Mouse (Mus musculus): ENCODE measurements around the gene Spaca4. TPM values are rescaled to one million over a fixed set of nuclear protein-coding genes. Genes with fewer than 3 reads are reported as not detected.

Spaca4 gene
- polyA plus RNA-seq (2015; fragmentation: Nextera tagmentation; extraction: Ambion mirVana) = not detected in 2 replicates

GRCm38 (mm10) chr7:45725713-45726112 is at the start of gene Spaca4:
Spaca4 (minus strand) TSS chr7:45725813.
- H3K4me2 ChIP-seq = no peak within 1 kb of the TSS

GRCm38 (mm10) chr7:45775237-45775636 is 49.6 kb upstream of the Spaca4 start:
- no peak overlapping the region for H3K27ac ChIP-seq
- no peaks in the 10 kb centered on the region for H3K36me3 ChIP-seq
- H3K4me3 ChIP-seq = no peak overlapping the region
- no peak overlapping the region for H3K9ac ChIP-seq
- ATAC-seq (replicated peaks; ENCODE audit: insufficient number of reproducible peaks, insufficient read depth, low FRiP score, low read depth) = no peak
- peaks cover 3% of the 10 kb centered on the region; the same call in 1 of the 2 replicates for H3K4me1 ChIP-seq (replicated peaks)
- H3K4me2 ChIP-seq = no peak overlapping the region
- 55% methylated on average over 7 of the region's 7 CpGs for WGBS
- no peaks in the 10 kb centered on the region for H3K9me3 ChIP-seq (replicated peaks)
- peaks cover 30% of the 10 kb centered on the region for H3K27me3 ChIP-seq

More at GRCm38 (mm10) chr7:45725713-45726112, at the start of gene Spaca4:
- peaks cover 21% of the 10 kb centered on the region for H3K36me3 ChIP-seq
- no peak for ATAC-seq (replicated peaks; ENCODE audit: insufficient number of reproducible peaks, insufficient read depth, low FRiP score, low read depth)
- H3K9me3 ChIP-seq (replicated peaks) = no peaks in the 10 kb centered on the region
- 94% methylated on average over 11 of the region's 11 CpGs for WGBS
- H3K27ac ChIP-seq = no peak within 1 kb of the TSS
- H3K4me3 ChIP-seq = no peak within 1 kb of the TSS
- H3K9ac ChIP-seq = no peak within 1 kb of the TSS
- H3K27me3 ChIP-seq = no peaks in the 10 kb centered on the region
- 0 out of 2 replicates have a peak, but pooled peaks cover 1% of the 10 kb centered on the region for H3K4me1 ChIP-seq (replicated peaks)

- peaks cover 16% of the 10 kb centered on the region for H3K27me3 ChIP-seq
- no peaks in the 10 kb centered on the region for H3K9me3 ChIP-seq (replicated peaks)
- no peak overlapping the region for H3K4me3 ChIP-seq
- H3K9ac ChIP-seq = no peak overlapping the region
- no peak for ATAC-seq (replicated peaks; ENCODE audit: insufficient number of reproducible peaks, insufficient read depth, low FRiP score, low read depth)
- no peaks in the 10 kb centered on the region for H3K4me1 ChIP-seq (replicated peaks)
- no peak overlapping the region for H3K4me2 ChIP-seq
- no peaks in the 10 kb centered on the region for H3K36me3 ChIP-seq
- WGBS = 58% methylated on average over 4 of the region's 4 CpGs
- H3K27ac ChIP-seq = no peak overlapping the region
Observed at GRCm38 (mm10) chr7:45771101-45771500, 45.5 kb upstream of the Spaca4 start.

- Histone ChIP-seq H3K4me2 (no peak overlapping the region), H3K4me1 (replicated peaks) (no peaks in the 10 kb centered on the region), H3K9me3 (replicated peaks) (no peaks in the 10 kb centered on the region), H3K27ac (no peak overlapping the region), H3K27me3 (peaks cover 16% of the 10 kb centered on the region), H3K9ac (no peak overlapping the region), H3K36me3 (no peaks in the 10 kb centered on the region), H3K4me3 (no peak overlapping the region)
- WGBS = 56% methylated on average over 8 of the region's 8 CpGs
- ATAC-seq (replicated peaks; ENCODE audit: insufficient number of reproducible peaks, insufficient read depth, low FRiP score, low read depth) = no peak
Observed at GRCm38 (mm10) chr7:45770427-45771082, 44.9 kb upstream of the Spaca4 start.

GRCm38 (mm10) chr7:45767500-45767899 is 41.9 kb upstream of the Spaca4 start:
- H3K4me3 ChIP-seq = no peak overlapping the region

GRCm38 (mm10) chr7:45766764-45767163 is 41.2 kb upstream of the Spaca4 start:
- H3K4me1 ChIP-seq (replicated peaks) = no peaks in the 10 kb centered on the region
- WGBS = 49% methylated on average over 7 of the region's 8 CpGs
- H3K9me3 ChIP-seq (replicated peaks) = no peaks in the 10 kb centered on the region
- H3K27ac ChIP-seq = no peak overlapping the region
- ATAC-seq (replicated peaks; ENCODE audit: insufficient number of reproducible peaks, insufficient read depth, low FRiP score, low read depth) = no peak
- H3K27me3 ChIP-seq = peaks cover 3% of the 10 kb centered on the region; the same call in 1 of the 2 replicates
- H3K36me3 ChIP-seq = no peaks in the 10 kb centered on the region
- no peak overlapping the region for H3K4me3 ChIP-seq
- H3K4me2 ChIP-seq = no peak overlapping the region
- no peak overlapping the region for H3K9ac ChIP-seq

More at GRCm38 (mm10) chr7:45767500-45767899, 41.9 kb upstream of the Spaca4 start:
- Histone ChIP-seq H3K4me1 (replicated peaks) (no peaks in the 10 kb centered on the region), H3K36me3 (no peaks in the 10 kb centered on the region), H3K9ac (no peak overlapping the region), H3K27ac (no peak overlapping the region), H3K4me2 (no peak overlapping the region), H3K9me3 (replicated peaks) (no peaks in the 10 kb centered on the region), H3K27me3 (peaks cover 3% of the 10 kb centered on the region; the same call in 1 of the 2 replicates)
- no peak for ATAC-seq (replicated peaks; ENCODE audit: insufficient number of reproducible peaks, insufficient read depth, low FRiP score, low read depth)
- WGBS = 86% methylated on average over 6 of the region's 6 CpGs

GRCm38 (mm10) chr7:45765995-45766394 is 40.4 kb upstream of the Spaca4 start:
- Histone ChIP-seq H3K9me3 (replicated peaks) (no peaks in the 10 kb centered on the region), H3K4me3 (no peak overlapping the region), H3K27me3 (peaks cover 6% of the 10 kb centered on the region), H3K36me3 (no peaks in the 10 kb centered on the region), H3K27ac (no peak overlapping the region), H3K9ac (no peak overlapping the region), H3K4me2 (no peak overlapping the region), H3K4me1 (replicated peaks) (no peaks in the 10 kb centered on the region)
- no peak for ATAC-seq (replicated peaks; ENCODE audit: insufficient number of reproducible peaks, insufficient read depth, low FRiP score, low read depth)
- 45% methylated on average over 8 of the region's 8 CpGs for WGBS

GRCm38 (mm10) chr7:45760151-45760550 is 34.5 kb upstream of the Spaca4 start:
- H3K4me1 ChIP-seq (replicated peaks) = peaks cover 6% of the 10 kb centered on the region
- no peak for ATAC-seq (replicated peaks; ENCODE audit: insufficient number of reproducible peaks, insufficient read depth, low FRiP score, low read depth)
- H3K4me2 ChIP-seq = no peak overlapping the region
- no peak overlapping the region for H3K27ac ChIP-seq
- no peak overlapping the region for H3K4me3 ChIP-seq
- no peaks in the 10 kb centered on the region for H3K36me3 ChIP-seq
- H3K9me3 ChIP-seq (replicated peaks) = no peaks in the 10 kb centered on the region
- 54% methylated on average over 5 of the region's 5 CpGs for WGBS
- no peak overlapping the region for H3K9ac ChIP-seq
- H3K27me3 ChIP-seq = peaks cover 41% of the 10 kb centered on the region

GRCm38 (mm10) chr7:45759400-45759799 is 33.8 kb upstream of the Spaca4 start:
- peaks cover 6% of the 10 kb centered on the region for H3K4me1 ChIP-seq (replicated peaks)
- no peak overlapping the region for H3K9ac ChIP-seq
- H3K36me3 ChIP-seq = no peaks in the 10 kb centered on the region
- H3K27me3 ChIP-seq = peaks cover 41% of the 10 kb centered on the region
- peak overlapping the region; percentile 53 for H3K4me2 ChIP-seq
- H3K4me3 ChIP-seq = peak overlapping the region; percentile 25
- no peak for ATAC-seq (replicated peaks; ENCODE audit: insufficient number of reproducible peaks, insufficient read depth, low FRiP score, low read depth)
- H3K9me3 ChIP-seq (replicated peaks) = no peaks in the 10 kb centered on the region
- 12% methylated on average over 27 of the region's 27 CpGs for WGBS
- no peak overlapping the region for H3K27ac ChIP-seq

- WGBS = 48% methylated on average over 6 of the region's 6 CpGs
- Histone ChIP-seq H3K36me3 (no peaks in the 10 kb centered on the region), H3K4me1 (replicated peaks) (peaks cover 6% of the 10 kb centered on the region), H3K4me3 (no peak overlapping the region), H3K27me3 (peaks cover 33% of the 10 kb centered on the region), H3K4me2 (no peak overlapping the region), H3K9me3 (replicated peaks) (no peaks in the 10 kb centered on the region), H3K9ac (no peak overlapping the region), H3K27ac (no peak overlapping the region)
- no peak for ATAC-seq (replicated peaks; ENCODE audit: insufficient number of reproducible peaks, insufficient read depth, low FRiP score, low read depth)
Observed at GRCm38 (mm10) chr7:45755703-45756102, 30.1 kb upstream of the Spaca4 start.

GRCm38 (mm10) chr7:45750162-45750561 is 24.5 kb upstream of the Spaca4 start:
- WGBS = 77% methylated on average over 9 of the region's 9 CpGs
- H3K4me1 ChIP-seq (replicated peaks) = peaks cover 17% of the 10 kb centered on the region
- H3K9me3 ChIP-seq (replicated peaks) = no peaks in the 10 kb centered on the region
- no peaks in the 10 kb centered on the region for H3K36me3 ChIP-seq
- H3K4me2 ChIP-seq = no peak overlapping the region
- H3K27ac ChIP-seq = no peak overlapping the region
- no peak overlapping the region for H3K4me3 ChIP-seq
- H3K9ac ChIP-seq = no peak overlapping the region
- H3K27me3 ChIP-seq = no peaks in the 10 kb centered on the region
- no peak for ATAC-seq (replicated peaks; ENCODE audit: insufficient number of reproducible peaks, insufficient read depth, low FRiP score, low read depth)

- Histone ChIP-seq H3K4me2 (no peak overlapping the region), H3K4me3 (no peak overlapping the region), H3K9me3 (replicated peaks) (no peaks in the 10 kb centered on the region), H3K27ac (no peak overlapping the region), H3K36me3 (no peaks in the 10 kb centered on the region), H3K9ac (no peak overlapping the region), H3K4me1 (replicated peaks) (peaks cover 17% of the 10 kb centered on the region), H3K27me3 (no peaks in the 10 kb centered on the region)
- no peak; the same call in 1 of the 2 replicates for ATAC-seq (replicated peaks; ENCODE audit: insufficient number of reproducible peaks, insufficient read depth, low FRiP score, low read depth)
- 35% methylated on average over 10 of the region's 10 CpGs for WGBS
Observed at GRCm38 (mm10) chr7:45749401-45749800, 23.8 kb upstream of the Spaca4 start.

Measured in heart, embryonic 15.5 days (tissue).